Mouse (Mus musculus): Measurements from ENCODE around the gene Gm11096. TPM values are rescaled to one million over a fixed set of nuclear protein-coding genes. Genes with fewer than 3 reads are reported as not detected.

Gene Gm11096
- polyA plus RNA-seq, 1 experiment from 2014 or later: not detected

DNA sequence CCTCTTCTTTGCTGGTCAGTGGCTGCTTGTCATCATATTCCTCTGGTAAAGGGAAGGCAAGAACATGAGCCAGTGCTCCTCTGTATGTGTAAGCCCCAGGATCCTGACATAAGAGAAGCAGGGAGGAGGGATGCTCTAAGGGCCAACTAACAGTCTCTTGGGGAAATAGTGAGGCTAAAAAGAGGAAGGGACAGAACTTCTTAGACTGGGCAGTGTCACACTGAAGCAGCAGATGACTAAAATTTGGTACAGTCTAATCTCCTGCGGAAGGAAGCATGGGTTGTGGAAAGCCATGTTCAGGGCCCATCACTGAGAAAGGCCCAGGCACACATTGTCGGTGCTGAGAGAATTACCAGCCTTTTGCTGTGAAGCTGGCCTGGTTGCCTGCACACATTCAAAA, 8.8 kb upstream of the Gm11096 start:
- no peak overlapping the region for H3K27ac ChIP-seq
- H3K36me3 ChIP-seq: no peaks in the 10 kb centered on the region
- peaks cover 16% of the 10 kb centered on the region for H3K4me1 ChIP-seq
- DNase-seq (ENCODE audit: low spot score): no peak
- no peak overlapping the region for H3K4me3 ChIP-seq
- H3K27me3 ChIP-seq (ENCODE audit: low read depth, poor library complexity, severe bottlenecking): no peaks in the 10 kb centered on the region
- H3K9me3 ChIP-seq (replicated peaks): no peaks in the 10 kb centered on the region
- WGBS: 90% methylated on average over 2 of the region's 2 CpGs

DNA sequence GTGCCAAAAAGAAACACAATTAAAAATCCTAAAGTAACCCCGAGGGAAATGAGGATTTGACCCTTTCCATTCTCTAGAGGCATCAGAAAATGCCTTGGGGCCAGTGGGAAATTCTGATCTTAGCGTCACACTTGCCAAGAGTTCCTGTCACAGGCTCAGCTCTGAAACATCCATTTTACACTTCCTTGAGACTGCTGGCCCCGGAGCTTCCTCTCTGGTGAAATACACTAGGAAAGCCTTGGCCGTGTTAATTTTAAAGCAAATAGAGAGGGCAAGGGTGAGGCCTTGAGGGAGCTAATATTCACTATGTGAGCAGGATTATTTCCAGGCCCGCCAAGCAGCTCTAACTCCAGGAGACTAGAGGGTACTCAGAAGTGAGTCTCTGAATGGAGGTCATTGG, 8.4 kb upstream of the Gm11096 start:
- Histone ChIP-seq H3K4me3 (no peak overlapping the region), H3K27ac (no peak overlapping the region), H3K27me3 (ENCODE audit: low read depth, poor library complexity, severe bottlenecking) (no peaks in the 10 kb centered on the region), H3K36me3 (no peaks in the 10 kb centered on the region), H3K9me3 (replicated peaks) (no peaks in the 10 kb centered on the region), H3K4me1 (peaks cover 16% of the 10 kb centered on the region)
- WGBS: 61% methylated on average over 5 of the region's 5 CpGs
- DNase-seq (ENCODE audit: low spot score): no peak

DNA sequence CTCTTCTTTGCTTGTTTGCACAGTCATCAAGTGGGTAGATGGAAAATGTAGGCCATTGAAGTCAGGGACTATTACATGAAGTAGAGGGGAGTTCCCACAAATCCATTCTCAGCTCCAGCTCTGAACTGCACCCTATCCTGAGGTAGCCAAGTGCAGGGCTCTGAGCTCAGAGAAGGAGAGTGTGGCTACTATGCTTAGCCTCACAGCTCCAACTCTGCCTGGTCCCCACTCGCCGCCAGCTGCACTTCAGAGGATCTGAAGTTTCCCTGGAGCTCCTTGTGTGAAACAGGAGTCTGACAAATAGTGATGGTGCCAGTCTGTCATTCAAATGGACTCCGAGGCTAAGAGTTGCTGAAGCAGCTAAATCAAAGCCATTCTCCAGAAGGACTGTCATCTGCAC, 13.7 kb downstream of the Gm11096 start:
- no peak for DNase-seq (ENCODE audit: low spot score)
- no peaks in the 10 kb centered on the region for H3K27me3 ChIP-seq (ENCODE audit: low read depth, poor library complexity, severe bottlenecking)
- no peaks in the 10 kb centered on the region for H3K9me3 ChIP-seq (replicated peaks)
- H3K27ac ChIP-seq: no peak overlapping the region
- H3K4me3 ChIP-seq: no peak overlapping the region
- 60% methylated on average over 3 of the region's 3 CpGs for WGBS
- no peaks in the 10 kb centered on the region for H3K4me1 ChIP-seq
- H3K36me3 ChIP-seq: no peaks in the 10 kb centered on the region

DNA sequence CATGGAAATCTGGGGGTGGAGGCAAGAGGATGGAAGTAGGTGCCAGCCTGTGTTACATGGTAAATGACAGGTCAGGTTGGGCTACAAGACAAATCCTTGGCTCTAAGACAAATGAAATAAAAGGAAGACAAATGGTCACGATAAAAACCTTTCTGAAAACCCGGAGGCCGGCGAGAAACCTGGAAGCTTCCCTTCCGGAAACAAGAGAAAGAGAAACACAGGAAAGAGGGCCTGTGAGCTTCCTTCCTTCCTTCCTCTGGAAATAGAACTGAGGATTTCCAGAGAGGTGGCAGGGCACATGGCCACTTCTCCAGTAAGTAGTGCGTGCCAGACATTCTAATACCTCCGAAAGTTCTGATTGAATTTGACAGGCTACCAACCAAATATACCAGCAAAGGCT, 14.4 kb downstream of the Gm11096 start:
- no peak for DNase-seq (ENCODE audit: low spot score)
- Histone ChIP-seq H3K36me3 (no peaks in the 10 kb centered on the region), H3K4me3 (no peak overlapping the region), H3K27ac (no peak overlapping the region), H3K9me3 (replicated peaks) (no peaks in the 10 kb centered on the region), H3K27me3 (ENCODE audit: low read depth, poor library complexity, severe bottlenecking) (no peaks in the 10 kb centered on the region), H3K4me1 (no peaks in the 10 kb centered on the region)
- 87% methylated on average over 7 of the region's 7 CpGs for WGBS

DNA sequence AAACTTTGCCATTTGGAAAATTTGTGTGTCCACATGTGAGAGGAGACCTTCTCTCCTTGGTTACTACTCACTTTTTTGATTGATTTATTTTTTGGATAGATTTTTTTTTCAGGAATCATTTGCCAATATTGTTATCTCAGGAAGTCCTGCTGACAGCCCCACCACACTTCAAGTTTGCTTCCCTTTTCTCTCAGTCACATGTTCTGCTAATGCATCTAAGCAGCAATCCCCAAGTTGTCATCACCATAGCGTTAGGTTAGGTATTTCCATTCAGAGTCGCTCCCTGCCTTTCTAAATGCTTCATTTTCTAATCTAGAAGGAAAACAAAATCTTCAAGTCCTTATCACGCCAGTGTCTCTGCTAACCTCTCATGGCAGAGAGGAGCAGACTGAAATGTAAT, 17.8 kb downstream of the Gm11096 start:
- Histone ChIP-seq H3K36me3 (no peaks in the 10 kb centered on the region), H3K4me3 (no peak overlapping the region), H3K27me3 (ENCODE audit: low read depth, poor library complexity, severe bottlenecking) (no peaks in the 10 kb centered on the region), H3K4me1 (no peaks in the 10 kb centered on the region), H3K9me3 (replicated peaks) (no peaks in the 10 kb centered on the region), H3K27ac (no peak overlapping the region)
- no peak for DNase-seq (ENCODE audit: low spot score)
- 91% methylated on average over 3 of the region's 3 CpGs for WGBS

DNA sequence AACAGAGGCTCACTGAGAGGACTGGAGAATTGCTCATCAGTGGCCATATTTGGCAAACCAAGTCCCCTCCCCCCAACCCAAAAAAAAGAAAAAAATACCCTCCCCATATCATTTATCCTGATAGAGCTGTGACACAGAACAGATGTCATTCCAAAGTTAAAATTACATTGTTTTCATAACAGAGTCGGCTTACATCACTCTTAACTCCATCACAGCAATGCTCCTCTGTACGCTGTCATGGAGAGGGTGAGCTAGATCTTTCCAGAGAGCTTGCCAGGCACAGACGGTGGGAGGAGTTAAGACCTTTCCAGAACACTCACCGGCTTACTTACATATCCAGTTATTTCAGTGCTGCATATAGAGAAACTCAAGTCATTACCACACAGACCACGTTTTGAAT, 27.4 kb downstream of the Gm11096 start:
- no peak for DNase-seq (ENCODE audit: low spot score)
- H3K4me3 ChIP-seq: no peak overlapping the region
- H3K27me3 ChIP-seq (ENCODE audit: low read depth, poor library complexity, severe bottlenecking): no peaks in the 10 kb centered on the region
- H3K4me1 ChIP-seq: peaks cover 4% of the 10 kb centered on the region; the same call in 1 of the 2 replicates
- 86% methylated on average over 5 of the region's 5 CpGs for WGBS
- no peak overlapping the region for H3K27ac ChIP-seq
- no peaks in the 10 kb centered on the region for H3K9me3 ChIP-seq (replicated peaks)
- no peaks in the 10 kb centered on the region for H3K36me3 ChIP-seq

DNA sequence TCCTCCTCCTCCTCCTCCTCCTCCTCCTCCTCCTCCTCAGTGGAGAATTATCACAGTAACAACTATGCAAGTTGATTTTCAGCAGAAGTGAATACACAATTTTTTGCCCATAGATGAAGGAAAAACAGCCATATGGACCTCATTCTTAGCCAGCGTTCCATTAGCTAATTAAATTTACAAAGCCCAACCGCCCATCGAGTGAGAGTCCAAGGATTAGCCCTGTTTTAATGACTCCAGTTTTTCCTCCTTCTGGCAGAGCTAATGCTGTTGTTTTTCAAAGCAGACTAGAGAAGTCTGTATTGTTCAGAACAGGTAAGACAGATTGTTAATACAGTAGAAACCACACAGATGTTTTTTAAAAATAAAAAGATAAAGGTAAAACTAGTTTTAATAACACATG, 31.8 kb downstream of the Gm11096 start:
- Histone ChIP-seq H3K27ac (no peak overlapping the region), H3K9me3 (replicated peaks) (no peaks in the 10 kb centered on the region), H3K4me1 (peaks cover 4% of the 10 kb centered on the region; the same call in 1 of the 2 replicates), H3K27me3 (ENCODE audit: low read depth, poor library complexity, severe bottlenecking) (no peaks in the 10 kb centered on the region), H3K4me3 (no peak overlapping the region), H3K36me3 (no peaks in the 10 kb centered on the region)
- WGBS: 26% methylated on average over 3 of the region's 3 CpGs
- DNase-seq (ENCODE audit: low spot score): no peak

DNA sequence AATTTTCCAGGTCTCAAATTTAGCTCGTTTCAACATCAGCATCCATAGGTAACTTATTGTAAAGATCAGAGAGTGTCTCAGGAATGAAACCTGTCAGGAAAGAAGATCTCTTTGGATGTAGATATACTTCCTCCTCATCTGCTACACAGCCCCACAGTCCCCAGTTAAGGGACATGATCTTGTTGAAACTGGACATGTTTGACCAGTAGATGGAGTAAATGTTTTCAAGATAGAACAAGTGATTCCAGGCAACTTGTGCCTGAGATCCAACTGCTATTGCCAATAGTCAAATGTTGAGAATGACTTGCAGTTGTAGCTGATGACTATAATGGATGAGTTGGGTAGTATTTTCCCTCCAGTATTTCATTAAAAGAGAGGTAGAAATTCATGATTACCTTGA, 35.9 kb downstream of the Gm11096 start:
- 89% methylated on average over 1 of the region's 1 CpGs for WGBS
- no peak overlapping the region for H3K4me3 ChIP-seq
- peaks cover 10% of the 10 kb centered on the region for H3K4me1 ChIP-seq
- no peaks in the 10 kb centered on the region for H3K9me3 ChIP-seq (replicated peaks)
- H3K27ac ChIP-seq: no peak overlapping the region
- DNase-seq (ENCODE audit: low spot score): no peak
- H3K27me3 ChIP-seq (ENCODE audit: low read depth, poor library complexity, severe bottlenecking): no peaks in the 10 kb centered on the region
- H3K36me3 ChIP-seq: no peaks in the 10 kb centered on the region

DNA sequence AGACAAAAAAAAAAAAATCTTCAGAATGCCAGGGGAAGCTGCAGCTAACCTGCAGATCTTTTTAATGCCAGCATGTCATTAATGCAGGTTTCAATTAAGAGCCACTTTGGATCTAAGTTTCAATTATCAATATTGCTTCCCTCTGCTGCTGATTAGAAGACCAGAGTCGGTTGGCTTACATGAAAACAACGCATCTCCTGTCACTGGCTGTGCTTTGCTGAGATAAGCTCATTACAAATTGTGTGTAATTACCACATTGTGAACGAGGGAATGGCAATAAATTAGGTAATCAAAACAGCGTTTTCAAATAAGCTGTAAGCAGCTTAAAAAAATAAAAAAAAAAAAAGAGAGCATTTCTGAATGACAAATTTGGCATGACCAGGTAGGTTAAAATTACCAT, 38.2 kb downstream of the Gm11096 start:
- H3K27me3 ChIP-seq (ENCODE audit: low read depth, poor library complexity, severe bottlenecking): no peaks in the 10 kb centered on the region
- H3K4me3 ChIP-seq: no peak overlapping the region
- no peak overlapping the region for H3K27ac ChIP-seq
- DNase-seq (ENCODE audit: low spot score): no peak
- no peaks in the 10 kb centered on the region for H3K36me3 ChIP-seq
- peaks cover 6% of the 10 kb centered on the region for H3K4me1 ChIP-seq
- 51% methylated on average over 4 of the region's 4 CpGs for WGBS
- no peaks in the 10 kb centered on the region for H3K9me3 ChIP-seq (replicated peaks)

DNA sequence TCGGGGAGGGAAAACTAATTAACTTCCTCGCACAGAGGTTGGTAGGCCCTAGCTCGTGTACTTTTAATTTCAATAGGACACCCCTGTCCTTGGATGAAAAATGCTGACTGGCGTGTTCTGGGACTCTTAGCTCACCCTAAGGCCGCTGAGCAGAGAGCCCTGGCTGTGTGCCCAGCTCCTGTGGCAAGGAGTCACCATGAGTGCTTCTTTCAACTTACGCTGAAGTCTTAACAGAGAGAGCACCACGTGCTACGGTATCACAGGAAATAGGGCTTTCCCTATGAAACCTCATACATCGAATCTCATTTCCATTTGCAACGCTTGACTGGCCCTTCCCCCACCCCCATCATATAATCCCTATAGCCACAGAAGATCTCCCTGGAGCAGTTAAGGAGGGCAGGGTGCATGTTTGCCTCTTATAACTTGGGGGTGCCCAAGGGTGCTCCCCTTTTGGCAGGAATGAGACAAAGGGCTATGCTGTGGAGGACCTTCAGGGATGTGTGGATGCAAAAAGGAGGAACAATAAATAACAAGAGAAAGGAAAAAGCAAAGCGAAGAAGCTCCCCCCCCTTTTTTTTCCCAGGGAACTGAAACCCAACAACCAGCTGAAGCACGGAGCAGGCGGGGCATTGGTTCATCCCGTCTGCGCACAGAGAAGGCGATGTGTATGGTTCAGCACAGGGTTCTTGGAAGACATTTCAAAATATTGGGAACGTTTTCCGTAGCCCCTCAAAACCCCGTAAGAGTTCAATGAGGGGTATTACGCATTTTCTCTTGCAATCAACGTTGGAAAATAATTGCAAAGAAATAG, 39.0 kb downstream of the Gm11096 start:
- Histone ChIP-seq H3K27ac (no peak overlapping the region), H3K36me3 (no peaks in the 10 kb centered on the region), H3K4me3 (no peak overlapping the region), H3K4me1 (peaks cover 6% of the 10 kb centered on the region), H3K9me3 (replicated peaks) (no peaks in the 10 kb centered on the region), H3K27me3 (ENCODE audit: low read depth, poor library complexity, severe bottlenecking) (no peaks in the 10 kb centered on the region)
- DNase-seq (ENCODE audit: low spot score): no peak
- 86% methylated on average over 21 of the region's 21 CpGs for WGBS

DNA sequence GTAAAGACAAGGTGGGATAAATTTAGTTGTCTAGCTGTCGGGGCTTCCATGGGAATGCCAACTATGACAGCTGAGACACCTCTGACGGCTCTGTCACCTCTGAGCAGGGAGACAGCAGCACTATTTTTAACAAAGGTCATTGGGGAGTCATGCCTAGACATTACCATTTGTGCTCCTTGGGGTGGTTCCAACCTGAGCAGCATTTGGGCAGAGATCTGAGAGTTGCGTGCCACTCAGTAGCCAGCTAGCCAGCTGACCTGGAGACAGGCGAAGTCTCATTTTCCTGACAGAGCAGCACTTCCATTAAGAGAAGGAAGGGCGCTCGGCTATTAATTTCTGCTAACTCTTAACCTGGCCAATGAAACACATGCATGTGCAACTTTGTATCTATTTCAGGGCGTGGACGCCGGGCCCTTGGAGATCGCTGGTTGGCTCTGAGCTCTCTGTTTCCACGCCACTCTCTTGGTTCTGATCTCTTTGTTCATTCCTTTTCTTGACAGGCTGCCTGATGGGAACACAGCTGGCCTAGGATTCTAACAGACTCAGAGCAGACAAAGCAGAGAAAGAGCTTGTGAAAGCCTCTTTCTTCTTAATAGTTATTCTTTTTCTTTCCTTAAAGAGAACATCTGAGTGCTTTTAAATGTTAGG, 40.4 kb downstream of the Gm11096 start:
- no peak for DNase-seq (ENCODE audit: low spot score)
- no peak overlapping the region for H3K4me3 ChIP-seq
- H3K27me3 ChIP-seq (ENCODE audit: low read depth, poor library complexity, severe bottlenecking): no peaks in the 10 kb centered on the region
- H3K27ac ChIP-seq: no peak overlapping the region
- no peaks in the 10 kb centered on the region for H3K9me3 ChIP-seq (replicated peaks)
- H3K4me1 ChIP-seq: peaks cover 6% of the 10 kb centered on the region
- H3K36me3 ChIP-seq: no peaks in the 10 kb centered on the region
- WGBS: 86% methylated on average over 11 of the region's 11 CpGs

DNA sequence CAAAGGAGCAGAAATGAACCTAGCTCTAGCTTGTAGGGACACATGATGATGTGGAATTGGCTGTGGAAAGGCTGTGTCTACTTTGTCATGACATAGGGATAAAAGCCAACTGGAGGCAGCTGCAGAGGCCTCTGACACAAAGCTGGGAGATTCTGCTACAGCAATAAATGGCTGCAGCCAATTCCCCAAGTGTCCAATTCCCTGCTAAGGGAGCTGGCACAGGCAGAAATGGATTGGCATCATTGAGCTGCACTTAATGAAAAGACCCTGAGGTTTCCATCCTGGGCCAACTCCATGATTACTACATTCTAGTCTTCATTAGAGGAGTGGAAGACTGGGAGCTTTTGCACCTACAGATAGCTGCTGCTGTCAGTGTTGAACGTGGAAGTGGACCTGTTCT, 44.8 kb downstream of the Gm11096 start:
- no peaks in the 10 kb centered on the region for H3K36me3 ChIP-seq
- DNase-seq (ENCODE audit: low spot score): no peak
- H3K27ac ChIP-seq: no peak overlapping the region
- H3K4me1 ChIP-seq: no peaks in the 10 kb centered on the region
- H3K4me3 ChIP-seq: no peak overlapping the region
- no peaks in the 10 kb centered on the region for H3K9me3 ChIP-seq (replicated peaks)
- WGBS: 83% methylated on average over 1 of the region's 1 CpGs
- no peaks in the 10 kb centered on the region for H3K27me3 ChIP-seq (ENCODE audit: low read depth, poor library complexity, severe bottlenecking)

Data from limb, embryonic 10.5 days (tissue).